Mouse (Mus musculus) embryonic facial prominence, embryonic 11.5 days (tissue): ENCODE measurements around the gene Pglyrp1. TPM values are rescaled to one million over a fixed set of nuclear protein-coding genes. Genes with fewer than 3 reads are reported as not detected.

Experiments
- ATAC-seq: fragments of 200-750 bp; cut with Nextera tagmentation; replicated peaks from 2 replicates; pipeline ENCODE4 v1.8.0; 2017; ENCODE audit warnings: low read depth; ENCODE audit not compliant: insufficient number of reproducible peaks, low FRiP score, low TSS enrichment
- DNase-seq: peaks from one replicate; pipeline ENCODE4 v3.0.0-alpha.2; 2015; ENCODE audit warnings: low spot score
- H3K27ac ChIP-seq: fragments of 300-500 bp; sonication (generic); replicated peaks from 2 replicates; pipeline ENCODE4 v1.5.1; 2014; ENCODE audit warnings: mild to moderate bottlenecking, low read depth, low read length, control low read depth
- H3K27me3 ChIP-seq: fragments of 300-500 bp; sonication (generic); 2 replicates; pipeline ENCODE4 v1.6.1; 2014; ENCODE audit warnings: mild to moderate bottlenecking, low read length, moderate library complexity, mixed read lengths; ENCODE audit not compliant: control insufficient read depth, insufficient read depth
- H3K36me3 ChIP-seq: fragments of 300-500 bp; sonication (generic); replicated peaks from 2 replicates; pipeline ENCODE4 v1.6.1; 2014; ENCODE audit warnings: low read depth, mild to moderate bottlenecking, low read length, moderate library complexity, mixed read lengths; ENCODE audit not compliant: control insufficient read depth, insufficient read depth
- H3K4me1 ChIP-seq: fragments of 300-500 bp; sonication (generic); 2 replicates; pipeline ENCODE4 v1.6.1; 2014; ENCODE audit warnings: low read length, mixed read lengths; ENCODE audit not compliant: control insufficient read depth, insufficient read depth
- H3K4me2 ChIP-seq: fragments of 300-500 bp; sonication (generic); 2 replicates; pipeline ENCODE4 v1.6.1; 2014; ENCODE audit warnings: low read depth, mild to moderate bottlenecking, control low read depth, low read length, moderate library complexity
- H3K4me3 ChIP-seq: fragments of 300-500 bp; sonication (generic); 2 replicates; pipeline ENCODE4 v1.5.1; 2014; ENCODE audit warnings: low read depth, low read length, control low read depth
- H3K9ac ChIP-seq: fragments of 300-500 bp; sonication (generic); replicated peaks from 2 replicates; pipeline ENCODE4 v1.6.1; 2014; ENCODE audit warnings: mild to moderate bottlenecking, control low read depth, low read length
- H3K9me3 ChIP-seq: fragments of 300-500 bp; sonication (generic); replicated peaks from 2 replicates; pipeline ENCODE4 v1.6.1; 2016; ENCODE audit warnings: mild to moderate bottlenecking, low read length, inconsistent platforms, mixed read lengths; ENCODE audit not compliant: control insufficient read depth
- WGBS: fragments of 180-500 bp; shearing (Covaris S2); extraction: QIAGEN DNeasy Blood & Tissue Kit; methylation state at CpG from one replicate; pipeline ENCODE4 v1.1.7; 2014; 5-methylcytosine and 5-hydroxymethylcytosine counted together
- polyA plus RNA-seq: library from polyadenylated mRNA; unstranded; fragments of >200 nt; fragmentation: Nextera tagmentation; extraction: Ambion mirVana; gene quantifications from 2 replicates; pipeline ENCODE4 v1.2.1, GENCODE M21; 2014

Pglyrp1 gene
- polyA plus RNA-seq, 1 experiment from 2014 or later = 0.70 TPM

DNA sequence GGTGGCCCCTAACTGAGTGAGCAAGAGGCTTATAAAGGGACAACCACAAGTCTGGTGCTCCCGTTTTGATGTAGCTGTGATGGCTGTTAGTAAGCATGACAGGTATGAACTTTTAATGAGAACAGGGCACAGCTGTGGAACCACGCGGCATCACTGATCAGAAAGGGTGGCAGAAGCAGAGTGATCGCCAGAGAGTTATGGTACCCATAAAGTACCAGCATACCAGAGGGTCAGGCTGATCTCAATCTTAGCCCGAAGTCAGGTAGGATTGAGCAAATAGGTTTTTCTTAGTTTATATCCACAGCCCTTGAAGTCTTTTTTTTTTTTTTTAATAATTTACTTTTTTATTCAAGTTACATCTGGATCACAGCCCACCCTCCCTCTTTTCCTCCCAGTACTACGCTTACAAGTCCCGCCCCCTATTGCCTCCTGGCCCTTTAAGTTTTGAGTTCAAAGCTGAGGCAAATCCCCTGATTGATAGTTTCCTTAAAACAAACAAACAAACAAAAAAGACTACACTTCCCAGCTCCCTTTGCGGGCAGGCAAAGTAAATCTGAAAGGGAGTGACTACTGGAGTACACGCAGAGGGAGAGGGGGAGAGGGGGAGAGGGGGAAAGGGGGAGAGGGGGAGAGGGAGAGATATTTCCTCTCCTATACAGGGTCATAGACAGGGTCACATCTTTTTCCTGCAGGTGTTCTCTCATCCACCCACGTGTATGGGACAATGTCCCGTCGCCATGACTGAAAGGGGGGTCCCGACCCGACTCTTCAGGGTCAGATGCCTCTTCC lies 1.1 kb downstream of the Pglyrp1 start:
- Histone ChIP-seq H3K27me3 (no peaks in the 10 kb centered on the region), H3K4me2 (peak overlapping the region; percentile 58), H3K36me3 (no peaks in the 10 kb centered on the region), H3K9me3 (no peaks in the 10 kb centered on the region), H3K4me3 (peak overlapping the region; percentile 25), H3K27ac (no peak overlapping the region), H3K9ac (peak overlapping the region; percentile 49), H3K4me1 (no peaks in the 10 kb centered on the region)
- ATAC-seq = no peak; the same call in 1 of the 2 replicates
- peak; percentile 50 for DNase-seq
- 29% methylated on average over 13 of the region's 14 CpGs for WGBS

DNA sequence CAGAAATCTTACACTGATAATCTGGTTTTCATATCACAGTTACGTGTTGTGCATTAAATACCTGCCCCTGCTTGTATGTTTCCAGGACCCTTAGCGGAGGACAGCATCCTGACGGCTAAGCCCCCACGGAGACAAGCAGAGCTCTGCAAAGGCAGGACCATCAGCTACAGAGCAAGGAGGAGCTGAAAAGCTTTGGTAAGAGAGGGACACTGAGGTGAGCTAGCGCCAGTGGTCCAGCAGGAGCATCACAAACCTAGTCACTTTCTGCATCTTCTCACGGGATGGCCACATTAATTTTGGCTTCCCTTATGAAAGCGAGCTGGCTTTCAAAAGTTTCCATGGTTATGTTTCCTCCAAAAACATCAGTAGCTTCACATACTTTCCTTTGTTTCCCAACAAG lies 1.7 kb downstream of the Pglyrp1 start:
- no peak overlapping the region for H3K27ac ChIP-seq
- peak overlapping the region; percentile 58 for H3K4me2 ChIP-seq
- WGBS = 4% methylated on average over 7 of the region's 7 CpGs
- H3K4me1 ChIP-seq = no peaks in the 10 kb centered on the region
- no peaks in the 10 kb centered on the region for H3K36me3 ChIP-seq
- H3K27me3 ChIP-seq = no peaks in the 10 kb centered on the region
- DNase-seq (peak; percentile 11), ATAC-seq (peak; percentile 35; the same call in 1 of the 2 replicates)
- H3K9me3 ChIP-seq = no peaks in the 10 kb centered on the region
- peak overlapping the region; percentile 49 for H3K9ac ChIP-seq
- H3K4me3 ChIP-seq = peak overlapping the region; percentile 25

DNA sequence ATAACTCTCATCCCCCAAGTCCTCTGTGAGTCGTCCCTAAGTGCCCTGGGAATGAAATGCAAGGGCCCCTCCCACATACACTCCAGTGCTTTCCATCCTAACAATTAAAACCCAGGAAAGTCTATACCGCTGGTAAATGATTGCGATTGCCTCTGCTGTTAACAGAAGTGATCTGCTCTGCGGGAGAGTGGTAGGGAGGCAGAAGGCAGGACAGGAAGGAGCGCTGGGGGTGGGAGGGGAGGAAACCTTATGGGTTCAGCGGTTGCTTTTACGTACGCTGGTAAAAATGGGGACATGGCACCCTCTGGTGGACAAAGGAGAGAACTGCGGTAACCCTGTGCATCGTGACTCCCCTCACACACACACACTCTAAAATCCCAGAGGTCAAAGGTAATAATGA lies 2.1 kb downstream of the Pglyrp1 start:
- Histone ChIP-seq H3K4me3 (peak overlapping the region; percentile 25), H3K4me1 (no peaks in the 10 kb centered on the region), H3K27ac (no peak overlapping the region), H3K4me2 (peak overlapping the region; percentile 58), H3K36me3 (no peaks in the 10 kb centered on the region), H3K9me3 (no peaks in the 10 kb centered on the region), H3K9ac (peak overlapping the region; percentile 49), H3K27me3 (no peaks in the 10 kb centered on the region)
- peak; percentile 68 for ATAC-seq
- DNase-seq = peak; percentile 91
- under 1% methylated on average over 10 of the region's 10 CpGs for WGBS

DNA sequence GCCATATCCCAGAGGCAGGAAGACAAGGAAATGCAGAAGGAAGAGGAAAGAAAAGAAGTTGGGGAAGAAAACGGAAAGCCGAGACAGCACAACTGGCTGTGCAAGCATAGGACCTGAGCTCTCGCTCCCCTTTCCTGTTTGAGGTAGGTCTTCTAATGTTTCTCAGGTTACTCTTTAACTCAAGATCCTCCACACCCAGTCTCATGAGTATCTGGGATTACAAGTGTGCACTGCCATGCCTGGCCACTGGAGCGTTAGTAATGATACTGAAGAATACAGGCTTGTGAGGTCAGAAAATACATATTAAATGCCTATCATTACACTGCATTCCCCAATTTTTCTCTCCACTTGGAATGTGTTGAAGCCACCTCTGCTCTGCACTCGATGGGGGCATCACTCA lies 4.2 kb downstream of the Pglyrp1 start:
- Histone ChIP-seq H3K27me3 (no peaks in the 10 kb centered on the region), H3K4me2 (no peak overlapping the region), H3K27ac (no peak overlapping the region), H3K36me3 (no peaks in the 10 kb centered on the region), H3K4me3 (no peak overlapping the region), H3K9me3 (no peaks in the 10 kb centered on the region), H3K9ac (no peak overlapping the region), H3K4me1 (no peaks in the 10 kb centered on the region)
- no peak for ATAC-seq
- WGBS = 86% methylated on average over 5 of the region's 5 CpGs
- no peak for DNase-seq

DNA sequence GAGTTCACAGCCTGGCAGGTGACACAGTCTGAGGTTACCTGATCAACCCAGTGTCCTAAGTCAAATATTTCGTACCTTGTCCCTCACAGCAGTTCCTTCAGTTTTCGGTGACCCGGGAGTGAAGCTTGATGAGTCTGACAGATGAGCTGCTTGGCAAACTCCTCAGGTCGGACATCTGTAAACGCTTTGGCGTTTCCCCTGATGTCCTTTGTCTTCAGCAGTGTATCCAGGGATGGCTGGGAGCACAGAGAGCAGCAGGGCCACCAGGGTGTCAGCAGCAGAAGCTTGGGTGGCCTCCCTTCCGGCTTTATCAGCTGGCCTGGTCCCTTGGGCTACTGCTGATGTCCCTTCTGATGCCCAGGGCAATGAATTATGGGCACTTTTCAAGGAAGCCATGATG lies 7.6 kb downstream of the Pglyrp1 start:
- no peak overlapping the region for H3K4me3 ChIP-seq
- no peak overlapping the region for H3K9ac ChIP-seq
- no peak overlapping the region for H3K4me2 ChIP-seq
- 65% methylated on average over 7 of the region's 7 CpGs for WGBS
- no peaks in the 10 kb centered on the region for H3K4me1 ChIP-seq
- DNase-seq = no peak
- ATAC-seq = no peak
- no peak overlapping the region for H3K27ac ChIP-seq
- no peaks in the 10 kb centered on the region for H3K9me3 ChIP-seq
- no peaks in the 10 kb centered on the region for H3K36me3 ChIP-seq
- no peaks in the 10 kb centered on the region for H3K27me3 ChIP-seq

DNA sequence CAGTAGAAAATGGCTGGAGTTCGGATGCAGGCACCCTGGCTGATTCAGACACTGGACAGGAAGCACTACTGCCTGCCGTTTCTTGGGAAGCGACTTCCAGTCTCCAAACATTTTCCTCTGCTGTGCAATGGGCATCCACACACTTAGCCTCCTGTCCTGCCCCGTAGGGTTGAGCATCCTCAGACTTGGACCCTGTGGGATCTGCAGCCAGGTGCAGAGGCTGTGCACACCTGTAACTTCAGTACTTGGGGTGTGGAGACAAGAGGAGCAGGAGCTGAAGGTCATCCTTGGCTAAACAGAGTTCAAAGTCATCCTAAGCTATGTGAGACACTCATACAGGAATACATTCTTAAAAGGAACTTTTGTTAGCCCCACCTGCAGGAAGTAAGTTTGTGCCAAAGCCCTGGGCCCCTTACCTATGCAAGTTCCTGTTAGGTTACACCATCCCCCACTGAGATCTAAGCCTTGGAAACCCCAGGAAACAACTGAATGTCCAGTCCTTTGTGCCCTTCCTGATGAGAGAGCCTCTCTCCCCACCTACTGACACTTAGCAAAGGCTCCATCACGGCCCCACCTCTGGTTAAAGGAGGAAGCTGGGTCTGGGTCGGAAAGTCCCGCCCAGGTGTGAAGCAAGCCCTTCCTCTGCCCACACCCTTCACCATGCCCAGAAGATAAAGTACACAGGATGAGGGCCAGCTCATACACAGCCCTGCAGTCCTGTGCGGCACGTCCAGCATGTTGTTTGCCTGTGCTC lies 13.0 kb downstream of the Pglyrp1 start:
- Histone ChIP-seq H3K4me3 (no peak overlapping the region), H3K4me1 (no peaks in the 10 kb centered on the region), H3K4me2 (no peak overlapping the region), H3K27me3 (no peaks in the 10 kb centered on the region), H3K9ac (no peak overlapping the region), H3K27ac (no peak overlapping the region), H3K36me3 (no peaks in the 10 kb centered on the region), H3K9me3 (no peaks in the 10 kb centered on the region)
- DNase-seq (no peak), ATAC-seq (no peak)
- WGBS = 63% methylated on average over 9 of the region's 9 CpGs

DNA sequence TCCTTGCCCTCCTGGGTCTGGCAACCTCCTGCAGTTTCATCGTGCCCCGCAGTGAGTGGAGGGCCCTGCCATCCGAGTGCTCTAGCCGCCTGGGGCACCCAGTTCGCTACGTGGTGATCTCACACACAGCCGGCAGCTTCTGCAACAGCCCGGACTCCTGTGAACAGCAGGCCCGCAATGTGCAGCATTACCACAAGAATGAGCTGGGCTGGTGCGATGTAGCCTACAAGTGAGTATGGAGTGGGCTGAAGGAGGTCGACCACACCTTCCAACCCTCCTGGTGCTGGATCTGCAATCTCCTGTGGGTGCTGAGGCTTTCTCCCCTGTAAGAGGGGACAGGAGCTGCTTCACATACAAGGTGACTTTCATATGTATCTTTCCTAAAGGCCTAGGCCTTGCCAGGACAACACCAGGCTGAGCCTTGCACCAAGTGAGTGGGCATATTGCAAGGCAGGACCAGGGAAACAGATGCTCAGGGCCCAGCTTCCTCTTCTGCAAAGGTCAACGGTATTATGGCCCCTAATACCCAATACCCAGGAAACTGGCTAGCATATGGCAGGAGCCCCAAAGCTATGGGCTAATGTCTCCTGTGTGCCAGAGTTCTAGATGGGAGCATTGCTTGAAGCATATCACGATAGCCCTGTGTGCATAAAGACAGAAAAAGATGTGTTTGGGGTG lies 13.8 kb downstream of the Pglyrp1 start:
- Histone ChIP-seq H3K9ac (no peak overlapping the region), H3K27me3 (no peaks in the 10 kb centered on the region), H3K4me1 (no peaks in the 10 kb centered on the region), H3K4me2 (no peak overlapping the region), H3K9me3 (no peaks in the 10 kb centered on the region), H3K4me3 (no peak overlapping the region), H3K36me3 (no peaks in the 10 kb centered on the region), H3K27ac (no peak overlapping the region)
- ATAC-seq (no peak), DNase-seq (no peak)
- WGBS = 62% methylated on average over 13 of the region's 13 CpGs

DNA sequence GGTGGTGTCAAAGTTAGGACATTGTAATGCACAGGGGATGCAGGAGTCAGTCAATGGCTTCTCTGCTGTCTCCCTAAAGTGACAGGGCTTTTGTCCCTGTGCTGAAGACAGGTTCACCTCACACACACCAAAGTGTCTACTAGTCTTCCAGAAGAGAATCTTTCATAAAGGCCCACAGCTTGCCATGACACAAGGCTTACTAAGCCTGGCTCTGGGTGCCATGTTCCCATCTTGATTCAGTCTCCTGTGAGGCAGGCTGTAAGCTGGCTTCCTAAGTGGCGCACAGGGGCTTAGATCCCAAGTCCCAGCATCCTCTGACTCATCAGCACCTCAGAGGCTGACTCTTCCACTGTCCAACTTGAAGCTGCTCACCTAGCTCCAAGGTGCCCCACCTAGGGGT lies 15.8 kb downstream of the Pglyrp1 start:
- no peaks in the 10 kb centered on the region for H3K27me3 ChIP-seq
- no peak overlapping the region for H3K4me2 ChIP-seq
- no peak overlapping the region for H3K27ac ChIP-seq
- WGBS = 92% methylated on average over 1 of the region's 1 CpGs
- no peaks in the 10 kb centered on the region for H3K36me3 ChIP-seq
- no peaks in the 10 kb centered on the region for H3K9me3 ChIP-seq
- no peaks in the 10 kb centered on the region for H3K4me1 ChIP-seq
- H3K9ac ChIP-seq = no peak overlapping the region
- no peak for DNase-seq
- no peak for ATAC-seq
- no peak overlapping the region for H3K4me3 ChIP-seq
